Mouse (Mus musculus) MEL (cell line): Measurements from ENCODE around the gene Cox6a1.

ENCODE experiments used
- CTCF ChIP-seq, 3 experiments: IDR thresholded peaks in 2 of 3; conservative IDR thresholded peaks in 1 of 3; 2 replicates each; pipeline ENCODE4 v1.5.1; 2011 to 2012; ENCODE audit warnings: low read length in 3 of 3, low read depth in 2 of 3, mild to moderate bottlenecking in 2 of 3, improper control_type of control experiment in 1 of 3, inconsistent platforms in 1 of 3, mixed read lengths in 1 of 3, moderate library complexity in 1 of 3; ENCODE audit not compliant: control insufficient read depth in 1 of 3, insufficient read depth in 1 of 3, poor library complexity in 1 of 3, severe bottlenecking in 1 of 3
- GATA1 ChIP-seq: IDR thresholded peaks from 2 replicates; pipeline ENCODE4 v1.6.1; 2011; ENCODE audit warnings: low read depth, low read length, improper control_type of control experiment
- SMC3 ChIP-seq: IDR thresholded peaks from 2 replicates; pipeline ENCODE4 v1.6.1; 2011; ENCODE audit warnings: low read depth, low read length, improper control_type of control experiment

- TF ChIP-seq CTCF (IDR thresholded peaks at IDR 0.05 in 2 of 3, conservative IDR thresholded peaks at IDR 0.05 in 1 of 3; ENCODE audit: control insufficient read depth in 1 of 3, insufficient read depth in 1 of 3, low read depth in 2 of 3, low read length in 3 of 3, poor library complexity in 1 of 3, severe bottlenecking in 1 of 3) (no peak), SMC3 (no peak), GATA1 (no peak)
These were observed 8.8 kb downstream of the Cox6a1 start for GRCm38 (mm10) chr5:115340007-115340406.
